Mouse (Mus musculus): ENCODE data around the gene Olfr1358. TPM values are rescaled to one million over a fixed set of nuclear protein-coding genes. Genes with fewer than 3 reads are reported as not detected.

Olfr1358 gene
- not detected in 2 replicates for polyA plus RNA-seq (2021; fragmentation: Nextera tagmentation)
- long read RNA-seq, experiment 1 = 0 reads
- long read RNA-seq, experiment 2 = 0 reads

GRCm38 (mm10) chr10:78517128-78517527 lies at the start of gene Olfr1358:
TSS of gene Olfr1358 (plus strand) at chr10:78517428.

Other genes starting within 250 kb of the Olfr1358 start
- gene Agpat3, start 164.9 kb upstream of the Olfr1358 start, polyA plus RNA-seq (2021; fragmentation: Nextera tagmentation) = 26.7 and 68.7 TPM in 2 replicates
- 300 and 334 TPM in 2 replicates for gene Rrp1, start 104.4 kb upstream of the Olfr1358 start, polyA plus RNA-seq (2021; fragmentation: Nextera tagmentation)
- 131 and 134 TPM in 2 replicates for gene Cstb, start 91.8 kb upstream of the Olfr1358 start, polyA plus RNA-seq (2021; fragmentation: Nextera tagmentation)
- gene Pdxk, start 52.5 kb upstream of the Olfr1358 start, polyA plus RNA-seq (2021; fragmentation: Nextera tagmentation) = 40.1 and 44.0 TPM in 2 replicates
- gene Ilvbl, start 56.9 kb downstream of the Olfr1358 start, polyA plus RNA-seq (2021; fragmentation: Nextera tagmentation) = 27.2 and 37.1 TPM in 2 replicates
- 1.9 and 3.3 TPM in 2 replicates for gene Syde1, start 74.5 kb downstream of the Olfr1358 start, polyA plus RNA-seq (2021; fragmentation: Nextera tagmentation)
- gene Olfr1357, start 100.6 kb downstream of the Olfr1358 start, polyA plus RNA-seq (2021; fragmentation: Nextera tagmentation) = not detected in 2 replicates
- gene Casp14, start 200.9 kb downstream of the Olfr1358 start, polyA plus RNA-seq (2021; fragmentation: Nextera tagmentation) = not detected in 2 replicates
- 0.11 and 0.13 TPM in 2 replicates for gene Ccdc105, start 235.6 kb downstream of the Olfr1358 start, polyA plus RNA-seq (2021; fragmentation: Nextera tagmentation)

Data from left cerebral cortex, adult 6 months (tissue).